Mouse (Mus musculus): ENCODE measurements at regions not wholly inside any gene's neighbourhood (a gene's known extent, or its start where the extent isn't known, plus 50 kb on each side); places are given as distances from the start of the nearest gene placed in this dataset.

DNA sequence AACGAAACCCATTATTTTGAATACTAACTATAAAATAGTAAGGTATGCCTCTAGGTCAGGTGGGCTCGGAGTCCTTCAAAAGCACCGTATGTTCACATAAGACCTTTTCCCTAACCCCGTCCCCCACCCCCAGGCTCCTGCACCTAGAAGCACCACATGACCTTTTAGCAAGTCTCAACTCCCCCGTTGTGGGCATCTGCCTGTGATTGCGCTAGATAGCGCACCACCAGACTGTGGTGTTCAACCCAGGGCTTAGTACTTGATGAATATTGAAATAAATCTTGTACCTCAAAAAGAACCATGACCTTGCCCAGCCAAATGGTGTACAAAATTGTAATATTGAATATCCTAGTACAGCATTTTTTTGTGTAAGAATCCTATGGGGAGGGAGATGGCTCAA is 99.8 kb downstream of the Rpap3 start:
- H3K4me3 ChIP-seq (ENCODE audit: low read depth, low read length): no peak overlapping the region
- H3K9ac ChIP-seq (ENCODE audit: low read length): no peak overlapping the region
- no peaks in the 10 kb centered on the region for H3K36me3 ChIP-seq (ENCODE audit: control insufficient read depth, insufficient read depth, low read length)
- H3K4me2 ChIP-seq (ENCODE audit: low read length): no peak overlapping the region
- H3K27me3 ChIP-seq (replicated peaks; ENCODE audit: control insufficient read depth, insufficient read depth, low read length): no peaks in the 10 kb centered on the region
- DNase-seq (ENCODE audit: low spot score) (no peak), ATAC-seq (no peak)
- 86% methylated on average over 7 of the region's 7 CpGs for WGBS
- H3K27ac ChIP-seq (ENCODE audit: low read depth, low read length): peak overlapping the region; percentile 86; the same call in 1 of the 2 replicates
- H3K9me3 ChIP-seq (replicated peaks; ENCODE audit: control insufficient read depth, low read length): no peaks in the 10 kb centered on the region; the same call in 1 of the 2 replicates
- peaks cover 4% of the 10 kb centered on the region; the same call in 1 of the 2 replicates for H3K4me1 ChIP-seq (ENCODE audit: control insufficient read depth, insufficient read depth, low read length)

DNA sequence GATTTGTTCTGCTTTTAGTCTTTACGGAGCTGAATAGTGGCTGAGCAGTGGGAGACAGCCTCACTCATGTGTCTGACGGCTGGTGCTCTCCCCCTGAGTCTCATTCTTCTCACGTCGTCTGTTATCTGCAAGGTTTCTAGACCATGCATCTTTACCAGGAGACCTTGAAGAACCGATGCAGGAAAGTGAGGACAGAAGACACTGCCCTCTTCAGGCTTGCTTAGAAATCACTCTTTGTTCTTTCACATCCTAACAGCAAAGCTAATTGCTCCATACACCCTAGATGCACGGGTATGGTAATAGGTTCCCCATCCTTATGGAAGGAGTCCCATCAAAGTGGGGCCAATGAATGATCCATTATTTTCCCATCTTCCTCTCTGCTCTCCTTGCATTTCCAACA is 102.1 kb downstream of the Rpap3 start:
- Histone ChIP-seq H3K36me3 (ENCODE audit: control insufficient read depth, insufficient read depth, low read length) (no peaks in the 10 kb centered on the region), H3K27ac (ENCODE audit: low read depth, low read length) (no peak overlapping the region), H3K4me1 (ENCODE audit: control insufficient read depth, insufficient read depth, low read length) (peaks cover 4% of the 10 kb centered on the region; the same call in 1 of the 2 replicates), H3K9ac (ENCODE audit: low read length) (no peak overlapping the region), H3K27me3 (replicated peaks; ENCODE audit: control insufficient read depth, insufficient read depth, low read length) (no peaks in the 10 kb centered on the region), H3K4me3 (ENCODE audit: low read depth, low read length) (no peak overlapping the region), H3K9me3 (replicated peaks; ENCODE audit: control insufficient read depth, low read length) (no peaks in the 10 kb centered on the region; the same call in 1 of the 2 replicates), H3K4me2 (ENCODE audit: low read length) (no peak overlapping the region)
- no peak for DNase-seq (ENCODE audit: low spot score)
- no peak for ATAC-seq
- 53% methylated on average over 6 of the region's 6 CpGs for WGBS

DNA sequence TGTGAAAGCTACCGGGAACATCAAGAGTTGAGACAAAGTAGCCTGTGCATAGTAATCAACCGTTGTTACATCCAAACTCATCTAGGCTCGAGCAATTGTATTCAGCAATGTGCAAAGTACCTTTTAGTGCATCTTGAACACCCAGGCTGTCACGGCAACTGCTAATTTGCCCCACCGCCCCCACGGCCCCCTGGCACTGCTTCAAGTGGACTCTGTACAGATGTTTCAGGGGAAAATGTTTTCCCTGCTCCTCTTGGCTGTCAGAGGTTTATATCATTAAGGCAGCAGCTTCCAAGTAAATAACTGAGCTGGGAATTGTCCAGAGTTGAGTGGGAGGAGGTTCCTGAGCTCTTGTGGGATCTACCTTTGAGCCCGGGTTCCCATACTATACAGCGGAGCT is 107.4 kb downstream of the Rpap3 start:
- ATAC-seq: no peak
- no peak overlapping the region for H3K27ac ChIP-seq (ENCODE audit: low read depth, low read length)
- no peaks in the 10 kb centered on the region for H3K27me3 ChIP-seq (replicated peaks; ENCODE audit: control insufficient read depth, insufficient read depth, low read length)
- H3K9me3 ChIP-seq (replicated peaks; ENCODE audit: control insufficient read depth, low read length): no peaks in the 10 kb centered on the region
- no peak overlapping the region for H3K9ac ChIP-seq (ENCODE audit: low read length)
- peaks cover 5% of the 10 kb centered on the region; the same call in 1 of the 2 replicates for H3K4me1 ChIP-seq (ENCODE audit: control insufficient read depth, insufficient read depth, low read length)
- H3K4me3 ChIP-seq (ENCODE audit: low read depth, low read length): no peak overlapping the region
- no peak for DNase-seq (ENCODE audit: low spot score)
- no peaks in the 10 kb centered on the region for H3K36me3 ChIP-seq (ENCODE audit: control insufficient read depth, insufficient read depth, low read length)
- 65% methylated on average over 8 of the region's 8 CpGs for WGBS
- H3K4me2 ChIP-seq (ENCODE audit: low read length): no peak overlapping the region

DNA sequence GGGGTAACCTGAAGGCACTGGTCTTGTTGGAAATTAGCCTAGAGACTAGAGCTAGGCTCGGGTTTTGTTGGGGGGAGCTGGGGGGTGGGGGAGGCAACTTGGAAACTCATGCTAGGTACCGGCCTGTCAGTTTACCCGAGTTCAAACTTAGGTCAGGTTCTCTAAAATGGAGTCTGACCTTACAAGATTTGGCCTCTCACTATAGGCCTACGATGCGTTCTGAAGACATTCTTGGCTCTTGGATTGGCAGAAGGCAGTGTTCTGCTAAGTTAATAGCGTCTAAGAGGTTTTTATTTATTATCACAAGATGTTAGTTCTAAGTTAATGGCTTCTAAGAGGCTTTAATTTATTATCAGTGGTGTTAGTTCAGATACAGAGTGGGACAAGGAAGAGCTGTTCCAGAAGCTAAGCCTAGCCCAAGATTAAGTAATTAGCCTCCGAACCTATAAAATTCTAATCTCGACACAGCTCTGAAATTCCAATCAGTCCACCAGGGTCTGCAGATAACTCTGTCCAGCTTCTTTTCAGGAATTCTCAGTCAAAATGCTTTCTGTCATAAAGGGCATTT is 109.0 kb downstream of the Rpap3 start:
- no peak overlapping the region for H3K9ac ChIP-seq (ENCODE audit: low read length)
- ATAC-seq (no peak), DNase-seq (ENCODE audit: low spot score) (no peak)
- no peak overlapping the region for H3K4me3 ChIP-seq (ENCODE audit: low read depth, low read length)
- peaks cover 5% of the 10 kb centered on the region; the same call in 1 of the 2 replicates for H3K4me1 ChIP-seq (ENCODE audit: control insufficient read depth, insufficient read depth, low read length)
- no peaks in the 10 kb centered on the region for H3K36me3 ChIP-seq (ENCODE audit: control insufficient read depth, insufficient read depth, low read length)
- no peaks in the 10 kb centered on the region for H3K27me3 ChIP-seq (replicated peaks; ENCODE audit: control insufficient read depth, insufficient read depth, low read length)
- no peak overlapping the region for H3K4me2 ChIP-seq (ENCODE audit: low read length)
- H3K9me3 ChIP-seq (replicated peaks; ENCODE audit: control insufficient read depth, low read length): no peaks in the 10 kb centered on the region
- WGBS: 85% methylated on average over 8 of the region's 8 CpGs
- no peak overlapping the region for H3K27ac ChIP-seq (ENCODE audit: low read depth, low read length)

DNA sequence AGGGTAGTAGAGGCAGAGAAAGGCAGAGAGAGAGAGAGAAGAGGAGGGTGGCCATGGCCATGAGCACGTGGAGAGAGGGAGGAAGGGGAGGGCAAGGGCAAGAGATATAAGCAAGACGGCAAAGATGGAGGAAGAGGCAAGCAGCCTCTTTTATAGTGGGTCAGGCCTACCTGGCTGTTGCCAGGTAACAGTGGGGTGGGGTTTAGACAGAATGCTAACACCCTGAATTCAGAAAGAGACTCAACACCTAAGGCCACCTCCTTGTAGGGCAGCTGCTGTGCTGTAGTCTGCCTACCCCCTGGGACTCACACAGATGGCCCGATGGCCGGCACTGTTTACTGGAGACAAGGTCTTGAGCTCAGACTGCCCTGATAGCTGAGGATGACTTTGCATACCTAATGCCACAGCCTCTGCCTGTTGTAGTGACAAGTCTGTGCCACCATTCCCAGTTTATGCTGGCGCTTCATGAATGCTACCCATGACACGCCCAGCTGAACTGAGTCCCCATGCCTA is 110.3 kb downstream of the Rpap3 start:
- 85% methylated on average over 6 of the region's 6 CpGs for WGBS
- Histone ChIP-seq H3K27ac (ENCODE audit: low read depth, low read length) (no peak overlapping the region), H3K27me3 (replicated peaks; ENCODE audit: control insufficient read depth, insufficient read depth, low read length) (no peaks in the 10 kb centered on the region), H3K4me2 (ENCODE audit: low read length) (no peak overlapping the region), H3K4me1 (ENCODE audit: control insufficient read depth, insufficient read depth, low read length) (peaks cover 5% of the 10 kb centered on the region; the same call in 1 of the 2 replicates), H3K9me3 (replicated peaks; ENCODE audit: control insufficient read depth, low read length) (no peaks in the 10 kb centered on the region), H3K4me3 (ENCODE audit: low read depth, low read length) (no peak overlapping the region), H3K36me3 (ENCODE audit: control insufficient read depth, insufficient read depth, low read length) (no peaks in the 10 kb centered on the region), H3K9ac (ENCODE audit: low read length) (no peak overlapping the region)
- ATAC-seq (no peak), DNase-seq (ENCODE audit: low spot score) (no peak)

DNA sequence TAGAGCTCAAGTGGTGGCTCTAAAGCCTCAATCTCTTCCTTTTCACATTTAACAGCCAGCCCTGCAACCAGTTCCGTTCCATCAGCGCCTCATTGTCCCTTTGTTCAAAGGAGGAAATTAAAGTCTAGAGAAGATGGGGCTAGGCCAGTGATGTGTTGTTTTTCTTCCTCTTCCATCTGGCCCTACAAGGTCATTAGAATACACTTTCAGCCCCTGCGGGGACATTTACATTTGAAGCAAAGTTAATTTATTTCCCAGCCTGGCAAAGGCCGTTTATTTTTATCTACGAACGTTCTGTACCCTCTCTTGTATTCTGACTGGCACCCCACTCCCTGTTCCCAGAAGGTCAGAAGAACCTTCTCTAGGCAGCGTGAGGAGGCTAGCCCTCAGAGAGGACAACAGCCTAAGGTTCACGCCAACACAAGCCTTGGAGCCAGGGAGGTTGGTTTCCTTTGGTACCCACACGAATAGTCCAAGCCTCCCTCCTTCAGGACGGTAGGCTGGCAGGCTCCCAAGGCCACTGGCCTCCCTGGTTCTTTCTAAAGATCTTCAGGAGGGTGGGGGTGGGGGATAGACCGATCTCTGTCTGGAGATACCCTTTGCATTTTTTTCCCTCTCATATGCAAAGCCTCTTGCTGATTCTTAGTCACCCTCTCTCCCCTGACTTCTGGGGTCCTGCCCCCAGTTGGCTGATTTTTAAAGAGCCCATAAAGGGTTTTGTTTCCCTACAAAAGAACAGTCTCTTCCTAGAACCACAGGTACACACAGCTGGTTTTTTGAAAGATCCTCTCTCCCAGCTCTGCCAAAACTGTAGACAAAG is 111.6 kb downstream of the Rpap3 start:
- Histone ChIP-seq H3K4me2 (ENCODE audit: low read length) (no peak overlapping the region), H3K36me3 (ENCODE audit: control insufficient read depth, insufficient read depth, low read length) (no peaks in the 10 kb centered on the region), H3K4me3 (ENCODE audit: low read depth, low read length) (no peak overlapping the region), H3K9ac (ENCODE audit: low read length) (no peak overlapping the region), H3K9me3 (replicated peaks; ENCODE audit: control insufficient read depth, low read length) (no peaks in the 10 kb centered on the region), H3K4me1 (ENCODE audit: control insufficient read depth, insufficient read depth, low read length) (peaks cover 5% of the 10 kb centered on the region; the same call in 1 of the 2 replicates), H3K27me3 (replicated peaks; ENCODE audit: control insufficient read depth, insufficient read depth, low read length) (no peaks in the 10 kb centered on the region), H3K27ac (ENCODE audit: low read depth, low read length) (no peak overlapping the region)
- 43% methylated on average over 11 of the region's 11 CpGs for WGBS
- ATAC-seq (no peak), DNase-seq (ENCODE audit: low spot score) (no peak)

DNA sequence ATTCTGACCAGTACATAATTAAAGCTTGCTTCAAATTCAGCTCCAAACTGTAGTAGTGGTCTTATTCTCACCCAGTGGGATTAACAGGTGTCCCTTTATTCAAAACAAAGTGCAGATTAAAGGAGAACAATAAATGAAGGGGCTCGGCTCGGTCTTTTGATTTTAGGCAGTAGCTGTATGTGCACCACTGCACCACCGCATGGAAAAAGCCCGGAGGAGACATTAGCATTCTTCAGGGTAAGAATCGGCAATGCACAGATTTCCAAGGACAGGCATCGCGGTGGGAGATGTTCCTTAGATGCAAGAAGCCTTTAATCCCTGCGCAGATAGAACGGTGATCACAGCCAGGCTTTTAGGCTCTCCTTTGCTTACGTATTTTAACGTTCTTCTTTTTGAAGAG is 112.8 kb downstream of the Rpap3 start:
- WGBS: 56% methylated on average over 11 of the region's 11 CpGs

DNA sequence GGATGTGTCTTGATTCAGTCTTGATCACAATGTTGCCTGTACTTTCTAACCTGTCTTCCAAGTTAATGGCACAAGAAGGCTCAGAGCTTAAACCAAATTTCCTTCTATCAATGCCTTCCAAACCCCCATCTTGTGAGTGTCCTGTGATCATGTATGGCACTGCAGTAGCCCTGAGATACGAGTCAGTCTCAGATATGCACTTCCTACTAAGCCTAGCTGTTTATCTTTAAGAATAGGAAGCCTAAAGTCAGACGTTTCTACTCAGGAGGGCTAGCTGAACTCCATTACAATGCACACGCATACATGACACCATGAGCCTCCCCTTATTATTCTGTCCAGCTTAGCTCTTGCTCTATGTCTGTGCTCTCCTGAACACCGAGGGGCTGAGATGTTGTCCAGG is 114.2 kb downstream of the Rpap3 start:
- H3K4me1 ChIP-seq (ENCODE audit: control insufficient read depth, insufficient read depth, low read length): peaks cover 5% of the 10 kb centered on the region; the same call in 1 of the 2 replicates
- DNase-seq (ENCODE audit: low spot score) (no peak), ATAC-seq (no peak)
- no peak overlapping the region for H3K27ac ChIP-seq (ENCODE audit: low read depth, low read length)
- 80% methylated on average over 4 of the region's 4 CpGs for WGBS
- H3K36me3 ChIP-seq (ENCODE audit: control insufficient read depth, insufficient read depth, low read length): no peaks in the 10 kb centered on the region
- no peaks in the 10 kb centered on the region for H3K9me3 ChIP-seq (replicated peaks; ENCODE audit: control insufficient read depth, low read length)
- no peak overlapping the region for H3K4me2 ChIP-seq (ENCODE audit: low read length)
- no peak overlapping the region for H3K9ac ChIP-seq (ENCODE audit: low read length)
- H3K27me3 ChIP-seq (replicated peaks; ENCODE audit: control insufficient read depth, insufficient read depth, low read length): no peaks in the 10 kb centered on the region
- H3K4me3 ChIP-seq (ENCODE audit: low read depth, low read length): no peak overlapping the region

More for the DNA sequence above, 112.8 kb downstream of the Rpap3 start:
- H3K9ac ChIP-seq (ENCODE audit: low read length): no peak overlapping the region
- H3K9me3 ChIP-seq (replicated peaks; ENCODE audit: control insufficient read depth, low read length): no peaks in the 10 kb centered on the region
- H3K36me3 ChIP-seq (ENCODE audit: control insufficient read depth, insufficient read depth, low read length): no peaks in the 10 kb centered on the region
- H3K4me2 ChIP-seq (ENCODE audit: low read length): no peak overlapping the region
- H3K27ac ChIP-seq (ENCODE audit: low read depth, low read length): no peak overlapping the region
- no peak for ATAC-seq
- DNase-seq (ENCODE audit: low spot score): no peak
- peaks cover 5% of the 10 kb centered on the region; the same call in 1 of the 2 replicates for H3K4me1 ChIP-seq (ENCODE audit: control insufficient read depth, insufficient read depth, low read length)
- H3K27me3 ChIP-seq (replicated peaks; ENCODE audit: control insufficient read depth, insufficient read depth, low read length): no peaks in the 10 kb centered on the region
- H3K4me3 ChIP-seq (ENCODE audit: low read depth, low read length): no peak overlapping the region
